Mouse (Mus musculus): Measurements from ENCODE around the gene Mast3. TPM values are rescaled to one million over a fixed set of nuclear protein-coding genes. Genes with fewer than 3 reads are reported as not detected.
A peak's percentile ranks its signal among the peaks of the same experiment; 100 is the strongest.

Gene Mast3
- polyA plus RNA-seq, 1 experiment from 2014 or later = 8.5 TPM

DNA sequence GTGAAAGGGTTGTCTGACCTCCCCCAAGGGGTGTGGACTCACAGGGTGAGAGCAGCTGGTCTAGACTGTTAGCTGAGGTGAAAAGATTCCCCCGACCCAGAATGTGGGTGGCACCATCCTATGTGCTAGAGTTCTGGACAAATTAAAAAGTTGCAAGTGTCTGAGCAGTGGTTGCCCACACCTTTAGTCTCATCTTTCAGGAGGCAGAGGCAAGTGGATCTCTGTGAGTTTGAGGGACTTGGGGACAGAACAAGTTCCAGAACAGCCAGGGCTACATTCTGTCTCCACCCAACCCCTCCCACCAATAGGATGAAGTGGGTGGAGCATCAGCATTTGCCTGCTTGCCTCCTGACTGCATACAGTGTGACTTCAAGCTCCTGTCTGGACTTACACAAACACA, 42.7 kb downstream of the Mast3 start:
- H3K27me3 ChIP-seq (ENCODE audit: control insufficient read depth, insufficient read depth, low read length) = no peaks in the 10 kb centered on the region
- no peak for ATAC-seq (replicated peaks; ENCODE audit: insufficient number of reproducible peaks, low FRiP score, low TSS enrichment)
- H3K9ac ChIP-seq (ENCODE audit: low read depth, low read length) = no peak overlapping the region
- no peak overlapping the region for H3K4me3 ChIP-seq (ENCODE audit: low read depth, low read length)
- no peak overlapping the region for H3K4me2 ChIP-seq
- peak overlapping the region; percentile 2; the same call in 1 of the 2 replicates for H3K27ac ChIP-seq (ENCODE audit: low read depth, low read length)
- no peaks in the 10 kb centered on the region for H3K9me3 ChIP-seq (replicated peaks; ENCODE audit: control insufficient read depth, low read length)
- 50% methylated on average over 1 of the region's 1 CpGs for WGBS (ENCODE audit: insufficient replicate concordance)
- peaks cover 31% of the 10 kb centered on the region for H3K4me1 ChIP-seq (ENCODE audit: control insufficient read depth, insufficient read depth, low read length)
- H3K36me3 ChIP-seq (ENCODE audit: control insufficient read depth, insufficient read depth, low read length) = peaks cover 3% of the 10 kb centered on the region; the same call in 1 of the 2 replicates

DNA sequence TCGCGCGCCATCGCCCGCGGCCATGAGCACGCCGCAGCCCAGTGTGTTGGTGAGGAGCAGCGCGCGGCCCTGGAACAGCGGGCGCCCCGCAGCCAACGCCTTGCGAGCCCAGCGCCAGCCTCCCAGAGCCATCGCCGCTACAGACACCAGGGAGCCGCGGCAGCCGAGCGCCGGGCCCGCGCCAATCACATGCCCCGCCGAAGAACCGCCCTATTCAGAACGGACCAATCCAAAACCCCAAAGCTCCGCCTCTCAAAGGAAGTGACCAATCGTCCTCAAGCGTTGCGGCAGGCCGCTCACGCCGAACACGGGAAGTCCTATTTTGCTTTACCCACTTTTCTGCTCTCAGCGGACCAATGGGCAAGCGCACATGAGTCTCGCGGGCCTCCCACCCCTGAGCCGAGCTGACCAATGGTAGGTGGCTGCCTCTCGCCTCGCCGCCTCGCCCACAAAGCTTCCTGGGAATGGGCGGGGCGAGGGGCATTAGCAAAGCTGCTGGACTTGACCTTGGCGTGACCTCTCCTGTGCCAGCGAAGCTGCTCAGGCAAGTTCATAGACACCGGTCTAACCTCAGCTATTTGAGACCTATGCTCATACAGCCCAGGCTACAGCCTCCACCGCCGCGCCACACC, 44.0 kb downstream of the Mast3 start, which contains the start of gene Mpv17l2:
TSS of gene Mpv17l2 (minus strand) at position 172 of the 632 bp plus-strand sequence.
- H3K36me3 ChIP-seq (ENCODE audit: control insufficient read depth, insufficient read depth, low read length) = peaks cover 3% of the 10 kb centered on the region; the same call in 1 of the 2 replicates
- H3K4me2 ChIP-seq = peak within 1 kb of the TSS; percentile 99
- H3K4me1 ChIP-seq (ENCODE audit: control insufficient read depth, insufficient read depth, low read length) = peaks cover 20% of the 10 kb centered on the region
- peak within 1 kb of the TSS; percentile 75 for H3K27ac ChIP-seq (ENCODE audit: low read depth, low read length)
- 0 out of 2 replicates have a peak, but pooled peaks cover 4% of the 10 kb centered on the region for H3K27me3 ChIP-seq (ENCODE audit: control insufficient read depth, insufficient read depth, low read length)
- WGBS (ENCODE audit: insufficient replicate concordance) = 1% methylated on average over 55 of the region's 55 CpGs
- H3K4me3 ChIP-seq (ENCODE audit: low read depth, low read length) = peak within 1 kb of the TSS; percentile 74
- no peaks in the 10 kb centered on the region for H3K9me3 ChIP-seq (replicated peaks; ENCODE audit: control insufficient read depth, low read length)
- H3K9ac ChIP-seq (ENCODE audit: low read depth, low read length) = peak within 1 kb of the TSS; percentile 84
- ATAC-seq (replicated peaks; ENCODE audit: insufficient number of reproducible peaks, low FRiP score, low TSS enrichment) = peak; percentile 92

DNA sequence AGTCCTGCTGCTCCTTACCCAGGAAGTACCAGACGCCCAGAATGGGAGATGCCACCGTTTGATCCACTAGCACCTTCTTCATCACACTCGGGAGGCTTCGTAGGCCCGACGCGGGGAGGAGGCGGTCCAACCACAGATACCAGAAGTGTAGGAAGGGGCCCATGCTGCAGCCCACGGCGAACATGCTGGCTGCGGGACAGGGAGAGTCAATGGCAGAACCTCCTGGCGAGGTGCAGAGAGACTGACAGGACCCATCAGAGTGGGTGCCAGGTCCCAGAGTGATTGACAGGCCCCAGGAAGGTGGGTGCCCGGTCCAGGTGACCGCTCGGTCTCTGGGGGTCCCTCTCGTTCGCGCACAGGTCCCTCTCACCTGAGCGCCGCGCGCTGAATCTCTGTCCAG, 44.5 kb downstream of the Mast3 start:
- H3K4me1 ChIP-seq (ENCODE audit: control insufficient read depth, insufficient read depth, low read length) = peaks cover 16% of the 10 kb centered on the region; the same call in 1 of the 2 replicates
- 2% methylated on average over 20 of the region's 22 CpGs for WGBS (ENCODE audit: insufficient replicate concordance)

DNA sequence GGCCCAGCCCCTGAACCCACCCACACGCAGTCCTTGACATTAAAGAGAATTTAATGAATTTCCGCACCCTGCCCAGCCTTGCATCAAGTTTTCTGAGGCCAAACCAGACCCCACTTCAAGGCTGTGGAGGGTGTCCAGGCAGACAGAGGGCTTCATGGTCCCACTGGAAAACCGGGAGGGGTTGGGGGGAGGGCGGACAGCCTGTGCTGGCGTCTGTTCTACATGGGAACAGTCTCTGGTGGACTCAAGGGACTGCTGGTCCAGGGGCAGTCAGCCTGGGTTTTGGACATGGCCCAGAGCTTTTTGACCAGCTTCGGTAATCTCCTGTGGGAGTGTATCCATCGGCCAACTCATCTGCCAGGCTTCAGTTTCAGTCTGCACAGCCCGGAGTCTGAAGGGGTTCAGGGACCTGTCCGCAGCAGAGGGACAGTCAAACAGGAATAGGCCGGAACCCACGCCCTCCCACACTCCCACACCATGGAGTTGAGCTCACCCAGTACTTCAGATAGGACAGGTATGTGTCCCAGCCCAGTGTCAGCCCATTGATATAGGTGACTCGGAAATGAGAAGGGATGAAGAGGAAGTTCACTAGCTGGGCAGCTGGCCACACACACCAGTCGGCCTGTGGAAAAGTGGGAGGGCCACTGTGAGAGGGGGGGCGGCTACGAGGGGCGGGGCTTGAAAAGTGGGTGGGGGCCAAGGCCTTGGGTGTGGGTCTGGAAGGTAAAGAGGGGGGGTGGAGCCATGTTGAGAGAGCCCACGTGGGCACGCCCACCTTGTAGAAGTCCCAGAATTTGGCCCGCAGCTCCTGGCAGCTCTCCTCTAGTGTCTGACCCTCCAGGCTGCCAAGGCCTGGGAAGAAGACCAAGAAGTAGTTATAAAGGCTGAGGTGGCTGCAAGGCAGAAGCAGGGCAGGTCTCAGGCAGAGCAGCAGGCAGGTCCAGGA, 46.0 kb downstream of the Mast3 start:
- Histone ChIP-seq H3K27ac (ENCODE audit: low read depth, low read length) (no peak overlapping the region), H3K9ac (ENCODE audit: low read depth, low read length) (no peak overlapping the region), H3K4me2 (peak overlapping the region; percentile 14), H3K4me3 (ENCODE audit: low read depth, low read length) (no peak overlapping the region), H3K9me3 (replicated peaks; ENCODE audit: control insufficient read depth, low read length) (no peaks in the 10 kb centered on the region), H3K4me1 (ENCODE audit: control insufficient read depth, insufficient read depth, low read length) (peaks cover 12% of the 10 kb centered on the region; the same call in 1 of the 2 replicates), H3K36me3 (ENCODE audit: control insufficient read depth, insufficient read depth, low read length) (peaks cover 3% of the 10 kb centered on the region; the same call in 1 of the 2 replicates), H3K27me3 (ENCODE audit: control insufficient read depth, insufficient read depth, low read length) (0 out of 2 replicates have a peak, but pooled peaks cover 4% of the 10 kb centered on the region)
- 68% methylated on average over 19 of the region's 19 CpGs for WGBS (ENCODE audit: insufficient replicate concordance)
- no peak for ATAC-seq (replicated peaks; ENCODE audit: insufficient number of reproducible peaks, low FRiP score, low TSS enrichment)

More for the DNA sequence above, 44.5 kb downstream of the Mast3 start:
- Histone ChIP-seq H3K4me2 (peak overlapping the region; percentile 99), H3K9me3 (replicated peaks; ENCODE audit: control insufficient read depth, low read length) (no peaks in the 10 kb centered on the region), H3K4me3 (ENCODE audit: low read depth, low read length) (peak overlapping the region; percentile 74), H3K27ac (ENCODE audit: low read depth, low read length) (peak overlapping the region; percentile 73), H3K9ac (ENCODE audit: low read depth, low read length) (peak overlapping the region; percentile 84), H3K36me3 (ENCODE audit: control insufficient read depth, insufficient read depth, low read length) (peaks cover 3% of the 10 kb centered on the region; the same call in 1 of the 2 replicates), H3K27me3 (ENCODE audit: control insufficient read depth, insufficient read depth, low read length) (0 out of 2 replicates have a peak, but pooled peaks cover 4% of the 10 kb centered on the region)
- ATAC-seq (replicated peaks; ENCODE audit: insufficient number of reproducible peaks, low FRiP score, low TSS enrichment) = no peak

DNA sequence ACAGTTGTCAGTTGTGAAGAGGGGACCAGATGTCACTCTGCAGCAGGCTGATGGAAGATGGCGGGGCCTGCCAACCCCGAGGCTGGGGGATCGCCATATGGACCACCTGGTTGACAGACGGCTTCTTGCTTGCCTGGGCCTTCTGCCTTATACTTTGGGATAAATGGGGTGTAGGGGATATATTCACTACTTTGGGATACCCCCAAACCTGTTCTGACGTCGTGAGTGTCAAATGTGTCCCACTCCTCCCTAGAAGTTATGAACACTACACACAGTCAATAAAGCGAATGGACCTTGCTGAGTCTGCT, 46.6 kb downstream of the Mast3 start:
- H3K9me3 ChIP-seq (replicated peaks; ENCODE audit: control insufficient read depth, low read length) = no peaks in the 10 kb centered on the region
- no peak for ATAC-seq (replicated peaks; ENCODE audit: insufficient number of reproducible peaks, low FRiP score, low TSS enrichment)
- H3K9ac ChIP-seq (ENCODE audit: low read depth, low read length) = no peak overlapping the region
- H3K27me3 ChIP-seq (ENCODE audit: control insufficient read depth, insufficient read depth, low read length) = 0 out of 2 replicates have a peak, but pooled peaks cover 4% of the 10 kb centered on the region
- no peak overlapping the region for H3K4me2 ChIP-seq
- 87% methylated on average over 7 of the region's 7 CpGs for WGBS (ENCODE audit: insufficient replicate concordance)
- H3K27ac ChIP-seq (ENCODE audit: low read depth, low read length) = no peak overlapping the region
- H3K36me3 ChIP-seq (ENCODE audit: control insufficient read depth, insufficient read depth, low read length) = peaks cover 3% of the 10 kb centered on the region; the same call in 1 of the 2 replicates
- peaks cover 14% of the 10 kb centered on the region; the same call in 1 of the 2 replicates for H3K4me1 ChIP-seq (ENCODE audit: control insufficient read depth, insufficient read depth, low read length)
- no peak overlapping the region for H3K4me3 ChIP-seq (ENCODE audit: low read depth, low read length)

DNA sequence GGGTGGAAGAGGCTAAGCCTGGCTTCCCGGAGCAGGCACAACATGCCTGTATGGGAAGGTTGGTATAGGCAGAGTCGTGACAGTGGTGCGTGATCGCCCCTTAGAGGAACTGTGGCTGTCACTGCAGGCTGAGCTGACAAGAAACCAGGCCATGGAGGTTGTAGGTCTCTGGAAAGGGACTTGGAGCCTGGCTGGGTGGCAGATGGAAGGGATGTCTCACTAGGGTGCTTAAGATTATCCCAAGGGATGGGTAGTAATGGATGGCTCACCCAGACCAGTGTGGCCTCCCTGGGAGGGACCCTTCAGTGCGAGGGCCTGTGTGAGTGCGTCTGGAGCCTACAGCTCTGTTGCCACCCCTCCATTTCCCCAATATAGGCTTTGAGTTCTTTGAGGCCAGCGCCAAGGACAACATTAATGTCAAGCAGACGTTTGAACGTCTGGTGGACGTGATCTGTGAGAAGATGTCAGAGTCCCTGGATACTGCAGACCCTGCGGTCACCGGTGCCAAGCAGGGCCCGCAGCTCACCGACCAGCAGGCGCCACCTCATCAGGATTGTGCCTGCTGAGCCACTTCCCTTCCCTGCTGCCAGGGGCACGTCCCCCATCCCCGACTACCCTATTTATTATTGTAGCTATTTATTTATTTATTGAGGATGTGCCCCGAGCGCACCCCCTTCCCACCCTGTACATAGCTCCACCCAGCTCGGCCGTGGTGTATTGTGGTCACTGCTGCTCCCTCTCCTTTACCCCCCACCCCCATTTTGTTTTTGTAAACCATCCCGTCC, 47.1 kb downstream of the Mast3 start:
- Histone ChIP-seq H3K27ac (ENCODE audit: low read depth, low read length) (no peak overlapping the region), H3K9me3 (replicated peaks; ENCODE audit: control insufficient read depth, low read length) (no peaks in the 10 kb centered on the region), H3K4me3 (ENCODE audit: low read depth, low read length) (no peak overlapping the region), H3K4me2 (no peak overlapping the region), H3K9ac (ENCODE audit: low read depth, low read length) (no peak overlapping the region), H3K36me3 (ENCODE audit: control insufficient read depth, insufficient read depth, low read length) (peaks cover 3% of the 10 kb centered on the region; the same call in 1 of the 2 replicates), H3K4me1 (ENCODE audit: control insufficient read depth, insufficient read depth, low read length) (peaks cover 16% of the 10 kb centered on the region; the same call in 1 of the 2 replicates), H3K27me3 (ENCODE audit: control insufficient read depth, insufficient read depth, low read length) (0 out of 2 replicates have a peak, but pooled peaks cover 4% of the 10 kb centered on the region)
- no peak for ATAC-seq (replicated peaks; ENCODE audit: insufficient number of reproducible peaks, low FRiP score, low TSS enrichment)
- WGBS (ENCODE audit: insufficient replicate concordance) = 72% methylated on average over 22 of the region's 22 CpGs

DNA sequence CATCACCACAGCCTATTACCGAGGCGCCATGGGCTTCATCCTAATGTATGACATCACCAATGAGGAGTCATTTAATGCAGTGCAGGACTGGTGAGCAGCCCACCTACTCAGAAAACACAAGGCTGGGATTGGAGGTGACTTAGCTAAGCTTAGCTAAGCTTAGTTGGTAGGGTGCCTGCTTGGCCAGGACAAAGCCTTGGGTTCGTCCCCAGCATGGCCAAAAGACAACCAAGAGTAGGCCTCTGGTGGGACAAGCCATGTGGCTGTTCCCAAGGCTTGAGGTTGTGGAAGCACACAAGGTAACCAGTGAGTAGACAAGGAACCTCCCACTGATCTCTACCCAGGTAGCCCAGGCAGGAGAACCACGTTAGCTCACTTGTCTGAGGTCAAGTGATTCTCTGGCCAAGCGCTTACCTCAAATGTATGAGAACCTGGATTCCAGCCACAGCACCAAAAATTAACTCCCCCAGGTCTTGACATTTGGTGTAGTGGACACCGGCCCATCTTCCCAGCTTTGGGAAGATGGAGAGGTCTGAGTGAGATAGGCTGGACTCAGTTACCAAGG, 48.3 kb downstream of the Mast3 start:
- 0 out of 2 replicates have a peak, but pooled peaks cover 4% of the 10 kb centered on the region for H3K27me3 ChIP-seq (ENCODE audit: control insufficient read depth, insufficient read depth, low read length)
- 90% methylated on average over 6 of the region's 6 CpGs for WGBS (ENCODE audit: insufficient replicate concordance)
- ATAC-seq (replicated peaks; ENCODE audit: insufficient number of reproducible peaks, low FRiP score, low TSS enrichment) = no peak
- H3K4me1 ChIP-seq (ENCODE audit: control insufficient read depth, insufficient read depth, low read length) = peaks cover 13% of the 10 kb centered on the region; the same call in 1 of the 2 replicates
- no peaks in the 10 kb centered on the region for H3K9me3 ChIP-seq (replicated peaks; ENCODE audit: control insufficient read depth, low read length)
- H3K4me3 ChIP-seq (ENCODE audit: low read depth, low read length) = no peak overlapping the region
- H3K9ac ChIP-seq (ENCODE audit: low read depth, low read length) = no peak overlapping the region
- H3K36me3 ChIP-seq (ENCODE audit: control insufficient read depth, insufficient read depth, low read length) = peaks cover 3% of the 10 kb centered on the region; the same call in 1 of the 2 replicates
- H3K27ac ChIP-seq (ENCODE audit: low read depth, low read length) = no peak overlapping the region
- no peak overlapping the region for H3K4me2 ChIP-seq
